Mouse (Mus musculus) MN1 (cell line): ENCODE measurements around the gene Tmc4.

Experiments
- DNase-seq: peaks from one replicate; pipeline ENCODE4 v3.0.0-alpha.2; 2016; ENCODE audit warnings: low spot score

The Tmc4 gene

DNA sequence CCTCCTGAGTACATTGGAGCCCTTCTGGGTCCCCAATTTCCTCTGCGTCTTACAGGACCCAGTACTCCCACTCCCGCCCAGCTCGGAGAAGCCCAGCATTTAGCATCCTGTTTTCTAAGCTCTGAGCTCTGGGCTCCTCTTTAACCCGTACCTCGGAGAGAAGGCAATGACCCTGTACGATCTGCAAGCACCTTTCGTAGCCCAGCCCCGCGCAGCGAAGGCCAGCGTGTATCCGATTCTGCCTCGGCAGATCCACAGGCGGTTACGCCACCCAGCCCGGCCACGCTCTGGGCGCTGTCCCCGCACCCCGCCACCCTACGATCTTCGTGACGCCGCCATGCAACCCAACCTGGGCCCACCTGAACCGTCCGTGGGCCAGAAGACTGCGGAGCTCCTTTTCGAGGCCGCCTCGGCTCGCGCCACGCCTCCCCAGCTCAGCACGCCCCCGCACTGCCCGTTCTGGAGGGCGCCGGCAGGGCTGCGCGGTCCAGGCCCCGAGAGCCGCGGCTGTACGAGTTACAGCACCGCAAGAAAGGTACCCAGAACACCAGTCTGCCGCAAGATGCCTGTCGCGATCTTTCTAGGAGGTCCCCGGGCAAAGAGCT is 15.1 kb upstream of the Tmc4 start, which contains the start of gene Tsen34:
Gene Tsen34, plus strand, starts transcription at position 482 of the 605 bp plus-strand sequence.
- no peak for DNase-seq

GRCm38 (mm10) chr7:3691919-3692318 is 14.6 kb upstream of the Tmc4 start:
- no peak for DNase-seq

- DNase-seq: no peak
Observed at GRCm38 (mm10) chr7:3685400-3686187, 8.2 kb upstream of the Tmc4 start.

DNA sequence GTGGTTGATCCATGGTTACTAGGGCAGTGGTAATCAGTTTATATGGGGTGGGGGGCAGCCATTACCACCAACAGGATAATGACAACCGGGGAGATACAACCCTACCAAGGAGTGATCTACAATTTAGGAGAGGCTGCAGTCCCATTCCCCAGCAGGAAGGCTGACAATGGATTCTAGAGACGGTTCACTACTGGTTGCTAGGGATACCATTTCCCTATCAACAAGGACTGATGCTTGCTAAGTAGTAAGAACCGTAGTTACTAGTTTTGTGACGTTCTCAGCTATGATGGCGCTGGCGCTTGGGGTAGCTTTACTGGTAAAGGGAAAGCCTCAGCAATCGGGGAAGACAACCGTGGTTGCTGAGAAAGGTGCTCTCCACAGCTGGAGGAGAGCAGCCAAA is 7.3 kb upstream of the Tmc4 start:
- DNase-seq: no peak

DNA sequence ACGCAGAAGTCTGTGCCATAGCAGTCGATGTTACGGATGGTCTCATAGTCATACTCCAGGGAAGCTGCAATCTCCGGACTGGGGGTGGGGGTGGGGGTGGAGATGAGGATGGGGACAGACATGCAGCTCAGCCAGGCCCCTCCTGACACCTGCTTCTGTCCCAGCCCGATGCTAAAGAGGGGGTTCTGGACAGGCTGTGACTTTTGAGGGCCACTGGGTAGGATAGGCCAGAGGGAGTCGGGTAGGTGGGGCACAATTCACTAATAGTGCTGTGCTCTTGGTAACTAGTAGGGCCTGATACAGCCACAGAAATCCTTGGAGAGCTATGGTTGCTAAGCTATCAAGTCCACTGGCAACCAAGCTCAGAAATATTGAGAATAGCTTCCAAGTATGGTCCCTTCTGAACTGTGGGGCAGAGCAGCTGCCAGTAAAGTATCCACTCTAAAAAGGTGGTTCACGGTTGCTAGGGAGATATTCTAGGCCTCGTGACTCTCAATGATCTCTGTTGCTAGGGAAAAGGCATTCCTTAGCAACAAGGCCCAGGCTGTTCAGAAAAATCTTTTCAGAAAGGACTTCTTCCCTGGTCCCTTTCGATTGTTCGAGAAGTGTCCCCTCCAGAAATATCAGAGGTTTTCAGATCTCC is 6.7 kb upstream of the Tmc4 start:
- DNase-seq: no peak

GRCm38 (mm10) chr7:3676371-3676770 is 982 bp downstream of the Tmc4 start:
- DNase-seq: no peak

GRCm38 (mm10) chr7:3675228-3675548 is 2.2 kb downstream of the Tmc4 start:
- DNase-seq: no peak

GRCm38 (mm10) chr7:3674507-3675227 is 2.7 kb downstream of the Tmc4 start:
- DNase-seq: peak; percentile 74

GRCm38 (mm10) chr7:3666921-3667391 is 10.4 kb downstream of the Tmc4 start:
- peak; percentile 26 for DNase-seq

- DNase-seq: peak; percentile 96
Observed at GRCm38 (mm10) chr7:3665215-3666114, 11.9 kb downstream of the Tmc4 start, which contains the start of gene Leng1. TSS of gene Leng1 (minus strand) at chr7:3665840.

- peak; percentile 17 for DNase-seq
Observed at GRCm38 (mm10) chr7:3664524-3665214, 12.7 kb downstream of the Tmc4 start.

DNA sequence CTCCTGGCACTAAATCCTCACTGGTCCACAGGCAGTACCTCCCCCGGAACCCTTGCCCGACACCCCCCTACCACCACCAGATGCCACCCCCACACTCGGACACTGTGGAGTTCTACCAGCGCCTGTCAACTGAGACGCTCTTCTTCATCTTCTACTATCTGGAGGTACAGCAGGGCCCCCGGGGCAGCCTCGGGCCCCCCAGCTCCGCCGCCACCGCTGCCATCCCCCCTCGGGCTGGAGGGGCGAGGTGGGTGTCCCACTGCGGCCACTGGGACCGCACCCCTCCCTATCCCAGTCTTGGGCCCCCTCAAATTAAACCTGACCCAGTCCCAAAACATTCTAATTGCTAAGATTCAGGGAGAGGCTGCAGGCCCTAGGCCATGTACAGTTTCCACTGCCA is 18.8 kb downstream of the Tmc4 start:
- DNase-seq: no peak

DNA sequence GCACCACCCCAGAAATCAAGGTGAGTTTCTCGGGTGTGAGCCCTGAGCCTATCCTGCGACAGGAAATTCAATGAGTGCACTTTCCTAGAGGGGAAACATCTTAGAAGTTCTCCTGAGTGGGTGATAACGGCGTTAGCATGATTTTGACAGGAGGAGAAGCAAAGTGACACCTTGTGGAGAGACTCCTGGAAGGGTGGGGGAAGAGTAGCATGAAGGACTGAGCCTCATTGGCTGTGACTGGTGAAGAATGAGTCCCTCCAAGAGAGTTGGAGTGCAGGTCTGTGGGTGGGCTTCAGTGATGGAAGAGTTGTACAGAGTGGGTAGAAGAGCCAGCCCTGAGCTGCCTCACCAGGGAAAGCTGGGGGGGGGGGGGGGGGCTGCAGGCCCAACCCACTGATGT is 20.4 kb downstream of the Tmc4 start:
- no peak for DNase-seq

- no peak for DNase-seq
Observed at GRCm38 (mm10) chr7:3646641-3647040, 30.7 kb downstream of the Tmc4 start.

DNA sequence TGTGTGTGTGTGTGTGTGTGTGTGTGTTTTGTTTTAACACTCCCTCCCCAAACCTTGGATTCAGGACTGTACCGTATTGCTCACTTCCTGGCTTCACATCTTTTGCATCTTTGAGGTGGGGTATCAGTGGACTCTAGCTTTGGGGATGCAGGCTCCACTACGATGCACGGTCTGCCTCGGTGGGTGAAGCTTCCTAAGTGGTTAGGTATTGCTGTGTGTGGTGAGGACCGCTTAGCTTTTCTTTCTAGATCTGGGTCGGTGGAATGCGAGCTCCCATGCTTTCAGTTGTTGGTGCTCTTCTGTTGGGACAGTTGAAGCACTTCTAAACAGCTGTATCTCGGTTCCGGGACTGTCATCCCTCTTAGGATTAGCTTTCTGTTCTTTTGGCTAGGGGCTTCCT is 31.2 kb downstream of the Tmc4 start:
- no peak for DNase-seq

- no peak for DNase-seq
Observed at GRCm38 (mm10) chr7:3645488-3646025, 31.8 kb downstream of the Tmc4 start.

GRCm38 (mm10) chr7:3644672-3645487 is 32.5 kb downstream of the Tmc4 start, which contains the start of gene Cnot3:
TSS of gene Cnot3 (plus strand) at chr7:3645268.
- DNase-seq: peak; percentile 98

DNA sequence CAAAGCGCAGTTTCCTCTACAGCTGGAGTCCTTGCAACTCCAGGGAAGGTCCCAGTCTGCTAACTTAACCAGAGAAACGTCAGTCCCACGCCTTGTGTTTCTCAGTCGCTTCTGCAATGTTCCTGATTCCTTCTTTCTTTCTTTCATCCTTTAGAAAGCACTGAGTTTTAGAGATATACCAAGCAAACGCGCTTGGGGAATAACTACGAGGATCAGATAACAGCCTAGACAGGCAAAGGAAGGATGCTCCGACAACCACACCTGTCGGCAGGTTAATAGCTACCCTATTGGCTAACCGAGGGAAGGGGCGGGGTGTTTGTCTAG is 33.0 kb downstream of the Tmc4 start:
- DNase-seq: no peak

GRCm38 (mm10) chr7:3643843-3644242 is 33.5 kb downstream of the Tmc4 start:
- DNase-seq: no peak

DNA sequence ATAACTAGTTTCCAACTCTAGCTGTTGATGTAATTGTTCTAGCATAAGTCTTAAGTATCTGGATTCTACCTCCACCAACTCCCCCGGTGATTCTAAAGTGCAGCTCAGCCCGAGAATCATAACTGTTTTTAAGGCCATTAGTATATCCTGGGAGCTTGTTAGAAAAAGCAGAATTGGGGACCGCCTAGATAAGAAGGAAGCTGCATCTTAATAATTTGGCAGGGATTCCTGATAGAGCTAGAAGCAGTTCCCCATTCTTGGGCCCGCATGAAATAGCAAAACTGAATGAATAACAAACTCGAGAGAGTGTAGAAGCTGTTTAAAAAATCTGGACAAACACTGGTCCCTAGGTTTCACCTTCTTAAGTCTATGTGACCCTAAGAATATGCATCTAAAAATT is 33.9 kb downstream of the Tmc4 start:
- DNase-seq: no peak
